Mouse (Mus musculus) embryonic facial prominence, embryonic 12.5 days (tissue): ENCODE data around the gene Mpz. TPM values are rescaled to one million over a fixed set of nuclear protein-coding genes. Genes with fewer than 3 reads are reported as not detected.

Source experiments
- ATAC-seq: fragments of 200-750 bp; cut with Nextera tagmentation; 2 replicates; pipeline ENCODE4 v1.8.0; 2017; ENCODE audit not compliant: insufficient number of reproducible peaks, insufficient read depth, low FRiP score, low TSS enrichment
- H3K27ac ChIP-seq: fragments of 300-500 bp; sonication (generic); 2 replicates; pipeline ENCODE4 v1.5.1; 2016; ENCODE audit warnings: mild to moderate bottlenecking
- H3K27me3 ChIP-seq: fragments of 300-500 bp; sonication (generic); 2 replicates; pipeline ENCODE4 v1.6.1; 2016; ENCODE audit warnings: mild to moderate bottlenecking, moderate library complexity
- H3K36me3 ChIP-seq: fragments of 300-500 bp; sonication (generic); 2 replicates; pipeline ENCODE4 v1.6.1; 2016; ENCODE audit warnings: mild to moderate bottlenecking
- H3K4me1 ChIP-seq: fragments of 300-500 bp; sonication (generic); 2 replicates; pipeline ENCODE4 v1.6.1; 2016
- H3K4me2 ChIP-seq: fragments of 300-500 bp; sonication (generic); replicated peaks from 2 replicates; pipeline ENCODE4 v1.6.1; 2016; ENCODE audit warnings: mild to moderate bottlenecking, moderate library complexity
- H3K4me3 ChIP-seq: fragments of 300-500 bp; sonication (generic); 2 replicates; pipeline ENCODE4 v1.5.1; 2016; ENCODE audit warnings: mild to moderate bottlenecking
- H3K9ac ChIP-seq: fragments of 300-500 bp; sonication (generic); 2 replicates; pipeline ENCODE4 v1.6.1; 2016; ENCODE audit warnings: mild to moderate bottlenecking, moderate library complexity
- H3K9me3 ChIP-seq: fragments of 300-500 bp; sonication (generic); 2 replicates; pipeline ENCODE4 v1.6.1; 2016; ENCODE audit warnings: mild to moderate bottlenecking, moderate library complexity
- WGBS: fragments of 180-500 bp; shearing (Covaris S2); methylation state at CpG from one replicate; pipeline ENCODE4 v1.1.7; 2016; 5-methylcytosine and 5-hydroxymethylcytosine counted together
- polyA plus RNA-seq: library from polyadenylated mRNA; unstranded; fragments of >200 nt; fragmentation: Nextera tagmentation; extraction: Ambion mirVana; gene quantifications from 2 replicates; pipeline ENCODE4 v1.2.1, GENCODE M21; 2016

Mpz gene
- polyA plus RNA-seq, 1 experiment from 2014 or later = 4.5 TPM

DNA sequence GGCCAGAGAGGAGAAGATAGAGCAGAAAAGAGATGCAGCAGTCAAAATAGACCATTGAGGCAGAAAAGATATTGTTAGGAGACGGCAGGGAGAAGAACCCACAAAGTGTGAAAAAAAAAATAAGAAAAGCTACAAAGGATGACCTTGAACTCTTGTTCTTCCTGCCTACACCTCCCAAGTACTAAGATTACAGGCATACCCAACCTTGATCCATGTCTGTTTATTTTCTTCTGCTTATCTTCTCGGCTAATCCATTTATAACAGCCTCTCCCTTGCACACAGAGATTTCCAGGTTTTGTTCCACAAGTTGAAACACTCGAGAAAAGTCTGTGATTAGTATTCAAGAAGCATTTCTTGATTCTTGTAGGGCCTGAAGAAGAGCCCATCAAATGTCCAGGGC is 19.4 kb downstream of the Mpz start:
- Histone ChIP-seq H3K4me1 (no peaks in the 10 kb centered on the region), H3K27ac (no peak overlapping the region), H3K9ac (no peak overlapping the region), H3K9me3 (no peaks in the 10 kb centered on the region), H3K4me2 (no peak overlapping the region), H3K36me3 (no peaks in the 10 kb centered on the region), H3K4me3 (no peak overlapping the region), H3K27me3 (no peaks in the 10 kb centered on the region)
- ATAC-seq = no peak
- WGBS = 58% methylated on average over 3 of the region's 3 CpGs

GRCm38 (mm10) chr1:171171138-171171537 is 20.6 kb downstream of the Mpz start:
- H3K4me3 ChIP-seq = no peak overlapping the region
- H3K9me3 ChIP-seq = no peaks in the 10 kb centered on the region
- no peak overlapping the region for H3K9ac ChIP-seq
- H3K27ac ChIP-seq = no peak overlapping the region
- 62% methylated on average over 3 of the region's 3 CpGs for WGBS
- no peaks in the 10 kb centered on the region for H3K4me1 ChIP-seq
- ATAC-seq = no peak
- H3K36me3 ChIP-seq = no peaks in the 10 kb centered on the region
- H3K4me2 ChIP-seq = no peak overlapping the region
- no peaks in the 10 kb centered on the region for H3K27me3 ChIP-seq

DNA sequence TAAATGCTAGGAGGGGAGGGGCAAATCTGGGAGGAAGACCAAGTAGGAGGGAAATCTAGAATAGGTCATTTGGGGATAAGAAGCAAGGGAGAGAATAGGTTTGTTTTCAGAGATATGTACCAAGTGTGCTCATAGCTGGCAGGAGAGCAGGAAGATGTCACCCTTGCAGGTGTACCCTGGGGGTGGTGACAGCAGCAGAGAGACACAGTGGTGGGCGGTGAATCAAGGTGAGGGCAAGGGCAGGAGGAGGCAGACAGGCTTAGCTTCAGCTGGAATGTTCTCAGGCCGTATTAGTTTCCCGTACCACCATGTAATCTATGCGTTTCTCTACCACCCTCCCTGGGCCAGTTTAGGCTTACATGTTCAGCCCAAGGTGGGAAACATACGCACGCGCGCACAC is 22.3 kb downstream of the Mpz start:
- WGBS = 96% methylated on average over 8 of the region's 8 CpGs
- no peaks in the 10 kb centered on the region for H3K36me3 ChIP-seq
- no peak overlapping the region for H3K4me3 ChIP-seq
- no peak overlapping the region for H3K9ac ChIP-seq
- no peaks in the 10 kb centered on the region for H3K27me3 ChIP-seq
- H3K9me3 ChIP-seq = no peaks in the 10 kb centered on the region
- no peaks in the 10 kb centered on the region for H3K4me1 ChIP-seq
- H3K27ac ChIP-seq = no peak overlapping the region
- H3K4me2 ChIP-seq = no peak overlapping the region
- ATAC-seq = no peak

GRCm38 (mm10) chr1:171179487-171180171 is 29.1 kb downstream of the Mpz start:
- no peaks in the 10 kb centered on the region for H3K9me3 ChIP-seq
- no peaks in the 10 kb centered on the region for H3K36me3 ChIP-seq
- H3K4me1 ChIP-seq = no peaks in the 10 kb centered on the region
- no peaks in the 10 kb centered on the region for H3K27me3 ChIP-seq
- no peak overlapping the region for H3K9ac ChIP-seq
- 74% methylated on average over 5 of the region's 5 CpGs for WGBS
- no peak overlapping the region for H3K27ac ChIP-seq
- H3K4me3 ChIP-seq = no peak overlapping the region
- no peak overlapping the region for H3K4me2 ChIP-seq
- ATAC-seq = no peak

DNA sequence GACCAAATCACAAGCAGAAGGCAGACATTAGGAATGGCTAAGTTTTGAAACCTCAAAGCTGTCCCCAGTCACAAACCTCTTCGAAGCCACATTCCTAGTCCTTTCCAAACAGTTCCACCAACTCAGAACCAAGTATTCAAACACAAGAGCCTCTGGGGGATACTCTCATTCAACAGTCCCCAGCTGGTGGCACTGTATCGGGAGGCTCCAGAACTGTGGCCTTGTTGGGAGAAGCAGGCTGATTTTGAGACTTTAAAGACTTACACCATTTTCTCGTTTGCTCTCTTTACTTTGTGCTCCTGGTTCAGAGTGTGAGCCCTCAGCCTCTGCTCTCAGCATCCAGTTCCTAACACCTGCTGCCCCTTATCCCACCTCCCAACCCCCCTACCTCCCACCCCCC is 32.5 kb downstream of the Mpz start:
- Histone ChIP-seq H3K4me3 (no peak overlapping the region), H3K9me3 (no peaks in the 10 kb centered on the region), H3K9ac (no peak overlapping the region), H3K36me3 (no peaks in the 10 kb centered on the region), H3K4me1 (peaks cover 5% of the 10 kb centered on the region), H3K4me2 (no peak overlapping the region), H3K27me3 (no peaks in the 10 kb centered on the region), H3K27ac (no peak overlapping the region)
- ATAC-seq = no peak
- WGBS = 74% methylated on average over 3 of the region's 3 CpGs

- Histone ChIP-seq H3K4me2 (no peak overlapping the region), H3K27ac (no peak overlapping the region), H3K4me1 (peaks cover 11% of the 10 kb centered on the region), H3K27me3 (no peaks in the 10 kb centered on the region), H3K9me3 (no peaks in the 10 kb centered on the region), H3K4me3 (no peak overlapping the region), H3K9ac (no peak overlapping the region), H3K36me3 (no peaks in the 10 kb centered on the region)
- no peak for ATAC-seq
- 62% methylated on average over 3 of the region's 3 CpGs for WGBS
Measured at GRCm38 (mm10) chr1:171183620-171184019, 33.1 kb downstream of the Mpz start.

DNA sequence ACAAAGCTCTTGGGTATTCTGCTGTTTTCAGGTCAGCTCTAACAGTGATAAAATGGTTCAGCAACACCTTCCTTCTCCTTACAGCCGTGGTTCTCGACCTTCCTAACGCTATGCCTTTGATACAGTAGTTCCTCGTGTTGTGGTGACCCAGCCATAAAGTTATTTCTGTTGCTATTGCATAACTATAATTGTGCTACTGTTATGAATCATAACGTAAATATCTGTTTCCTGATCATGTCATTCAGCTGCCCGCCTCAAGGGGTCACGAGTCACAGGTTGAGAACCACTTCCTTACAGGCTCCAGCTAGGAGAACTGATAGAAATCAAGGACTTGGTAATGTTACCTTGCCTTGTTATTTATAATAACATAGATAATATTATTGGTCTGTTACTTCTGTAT is 33.8 kb downstream of the Mpz start:
- H3K27ac ChIP-seq = no peak overlapping the region
- 80% methylated on average over 7 of the region's 7 CpGs for WGBS
- no peak overlapping the region for H3K4me2 ChIP-seq
- no peaks in the 10 kb centered on the region for H3K36me3 ChIP-seq
- H3K9ac ChIP-seq = no peak overlapping the region
- no peaks in the 10 kb centered on the region for H3K27me3 ChIP-seq
- ATAC-seq = no peak
- peaks cover 16% of the 10 kb centered on the region for H3K4me1 ChIP-seq
- no peaks in the 10 kb centered on the region for H3K9me3 ChIP-seq
- H3K4me3 ChIP-seq = no peak overlapping the region

DNA sequence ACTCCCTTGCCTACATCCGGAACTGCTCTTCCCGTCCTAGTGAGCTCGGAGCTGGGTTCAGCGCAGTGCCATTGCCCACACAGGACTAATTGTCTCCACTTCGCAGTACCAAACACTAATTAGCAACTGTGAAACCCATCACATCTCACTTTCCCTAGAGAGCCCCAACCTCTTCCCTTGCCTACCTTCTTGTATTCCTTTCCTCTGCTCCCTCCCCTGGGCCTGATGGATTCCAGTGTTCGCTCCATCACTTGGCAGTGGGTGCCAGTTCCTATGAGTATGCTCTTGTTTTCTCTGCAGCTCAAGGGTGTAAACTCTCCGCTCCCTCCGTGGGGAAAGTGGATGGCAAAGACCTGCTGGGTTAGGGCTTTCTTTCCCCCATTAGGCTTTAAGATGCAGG is 35.1 kb downstream of the Mpz start:
- Histone ChIP-seq H3K4me3 (no peak overlapping the region), H3K27ac (no peak overlapping the region), H3K4me1 (peaks cover 22% of the 10 kb centered on the region), H3K9me3 (no peaks in the 10 kb centered on the region), H3K4me2 (no peak overlapping the region), H3K9ac (no peak overlapping the region), H3K36me3 (no peaks in the 10 kb centered on the region), H3K27me3 (peaks cover 1% of the 10 kb centered on the region; the same call in 1 of the 2 replicates)
- WGBS = 63% methylated on average over 8 of the region's 8 CpGs
- no peak for ATAC-seq

DNA sequence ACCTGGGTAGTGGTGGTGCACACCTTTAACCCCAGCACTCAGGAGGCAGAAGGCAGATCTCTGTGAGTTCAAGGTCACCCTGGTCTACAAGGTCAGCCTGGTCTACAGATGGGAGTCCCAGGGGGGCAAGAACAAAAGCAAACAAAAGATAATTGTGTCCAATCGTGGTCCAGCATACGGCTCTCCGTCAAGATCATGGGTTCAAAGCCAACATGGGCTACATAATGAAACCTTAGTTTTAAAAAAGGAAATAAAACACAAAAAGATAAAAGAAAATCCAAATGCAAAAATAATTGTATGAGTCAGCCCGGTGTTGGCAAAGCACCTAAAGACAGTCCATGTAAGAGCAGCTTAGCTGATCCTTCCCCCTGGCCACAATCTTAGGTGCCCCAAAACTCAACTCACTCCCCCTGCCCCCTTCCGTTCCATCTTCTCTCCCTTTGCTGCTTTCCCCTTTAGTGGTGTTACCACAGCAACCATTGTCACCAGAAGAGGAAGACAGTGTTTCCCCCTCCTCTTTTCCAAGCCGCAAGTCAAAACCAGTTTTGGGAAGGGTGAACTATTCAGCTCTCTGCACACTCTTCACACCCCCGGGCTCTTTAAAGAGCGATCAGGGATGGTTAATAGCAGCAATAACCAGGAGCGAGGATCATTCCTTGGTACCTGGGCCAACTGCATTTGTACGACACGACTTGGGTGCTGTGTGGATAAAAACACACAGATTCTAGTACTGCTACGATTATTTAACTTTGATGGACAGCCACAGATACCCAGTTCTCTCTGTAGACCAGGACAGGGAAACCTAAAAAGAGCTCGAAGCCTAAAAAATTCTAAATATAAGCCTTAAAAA is 37.6 kb downstream of the Mpz start:
- H3K36me3 ChIP-seq = no peaks in the 10 kb centered on the region
- H3K27me3 ChIP-seq = peaks cover 21% of the 10 kb centered on the region
- H3K4me3 ChIP-seq = no peak overlapping the region
- no peak overlapping the region for H3K4me2 ChIP-seq
- H3K4me1 ChIP-seq = peaks cover 24% of the 10 kb centered on the region
- no peak for ATAC-seq
- H3K27ac ChIP-seq = no peak overlapping the region
- WGBS = 56% methylated on average over 13 of the region's 13 CpGs
- no peak overlapping the region for H3K9ac ChIP-seq
- H3K9me3 ChIP-seq = no peaks in the 10 kb centered on the region

DNA sequence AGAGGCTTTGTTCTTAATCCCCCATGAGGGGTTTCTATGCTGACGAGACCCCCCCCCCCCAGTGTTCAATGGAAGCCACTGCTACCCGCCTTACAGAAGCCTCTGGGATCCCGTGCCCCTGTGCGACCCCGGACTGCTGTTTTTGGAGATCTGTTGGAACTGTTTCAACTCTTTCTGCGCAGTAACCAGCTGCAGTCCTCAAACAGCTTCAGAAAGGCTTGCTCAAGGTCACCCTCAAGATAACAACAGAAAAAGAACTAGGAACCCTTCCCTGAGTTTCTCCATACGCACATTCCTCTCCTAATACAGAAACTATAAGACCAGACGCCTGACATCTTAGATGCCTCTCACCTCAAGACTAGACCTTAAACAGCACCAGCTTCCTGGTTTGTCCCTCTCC is 38.5 kb downstream of the Mpz start:
- 0 out of 2 replicates have a peak overlapping the region, but pooled peaks have one; percentile 19 for H3K27ac ChIP-seq
- no peak overlapping the region for H3K9ac ChIP-seq
- no peak overlapping the region for H3K4me2 ChIP-seq
- H3K36me3 ChIP-seq = no peaks in the 10 kb centered on the region
- H3K4me1 ChIP-seq = peaks cover 34% of the 10 kb centered on the region
- peaks cover 30% of the 10 kb centered on the region for H3K27me3 ChIP-seq
- H3K4me3 ChIP-seq = no peak overlapping the region
- 11% methylated on average over 8 of the region's 8 CpGs for WGBS
- no peaks in the 10 kb centered on the region for H3K9me3 ChIP-seq
- 0 out of 2 replicates have a peak, but pooled peaks have one; percentile 25 for ATAC-seq

DNA sequence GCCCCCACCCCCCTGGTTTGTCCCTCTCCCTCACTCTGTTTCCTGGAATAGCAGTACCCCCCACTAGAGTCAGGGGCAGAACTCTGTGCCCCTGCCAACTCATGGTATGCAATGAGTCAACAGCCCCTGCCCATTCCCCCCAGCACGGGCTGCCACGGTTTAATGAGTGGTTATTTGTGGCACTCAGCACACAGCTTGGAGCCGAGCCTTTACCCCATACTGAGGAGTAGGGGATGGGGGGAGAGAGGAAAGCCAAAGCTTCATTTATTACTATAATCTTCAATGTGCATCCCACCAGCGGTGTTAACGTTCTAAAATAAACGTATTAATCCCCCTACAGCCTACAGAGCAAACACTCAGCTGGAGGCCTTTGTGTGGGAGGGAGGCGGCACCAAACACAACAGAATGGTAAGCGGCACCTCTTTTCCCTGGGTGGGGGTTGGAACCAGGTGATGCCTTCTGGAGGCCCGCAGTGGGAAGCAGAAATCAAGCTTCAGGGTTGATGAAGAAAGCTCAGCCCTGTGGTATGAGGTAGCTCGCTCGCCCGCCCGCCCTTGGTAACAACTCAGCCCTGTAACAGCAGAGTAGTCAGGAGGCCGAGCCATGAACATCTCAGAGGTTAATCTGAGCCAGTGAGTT is 39.1 kb downstream of the Mpz start:
- H3K9ac ChIP-seq = no peak overlapping the region
- 0 out of 2 replicates have a peak overlapping the region, but pooled peaks have one; percentile 19 for H3K27ac ChIP-seq
- H3K9me3 ChIP-seq = no peaks in the 10 kb centered on the region
- H3K27me3 ChIP-seq = peaks cover 36% of the 10 kb centered on the region
- no peaks in the 10 kb centered on the region for H3K36me3 ChIP-seq
- no peak overlapping the region for H3K4me3 ChIP-seq
- H3K4me2 ChIP-seq = no peak overlapping the region
- ATAC-seq = peak; percentile 36; the same call in 1 of the 2 replicates
- peaks cover 39% of the 10 kb centered on the region for H3K4me1 ChIP-seq
- 36% methylated on average over 14 of the region's 14 CpGs for WGBS

DNA sequence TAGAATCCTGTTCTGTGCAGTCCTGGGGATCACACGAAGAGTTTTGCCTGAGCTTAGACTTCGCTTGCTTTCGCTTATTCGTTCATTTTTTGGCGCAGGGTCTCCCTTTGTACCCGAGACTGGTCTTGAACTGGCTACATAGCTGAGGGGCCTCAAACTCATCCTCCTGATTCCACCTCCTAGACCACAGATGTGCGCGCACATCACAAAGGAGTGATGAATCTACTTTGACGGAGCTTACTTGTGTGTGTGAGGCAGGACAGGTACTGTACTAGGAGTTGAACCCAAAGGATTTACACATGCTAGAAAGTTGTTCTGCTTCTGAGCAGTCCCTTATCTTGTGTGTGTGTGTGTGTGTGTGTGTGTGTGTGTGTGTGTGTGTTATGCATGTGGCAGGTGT is 40.3 kb downstream of the Mpz start:
- WGBS = 94% methylated on average over 9 of the region's 9 CpGs
- Histone ChIP-seq H3K4me1 (peaks cover 42% of the 10 kb centered on the region), H3K27me3 (peaks cover 48% of the 10 kb centered on the region), H3K9me3 (no peaks in the 10 kb centered on the region), H3K9ac (no peak overlapping the region), H3K36me3 (no peaks in the 10 kb centered on the region), H3K4me2 (no peak overlapping the region), H3K4me3 (no peak overlapping the region), H3K27ac (no peak overlapping the region)
- ATAC-seq = no peak
